Mouse (Mus musculus) heart, adult 18-20 months (tissue): ENCODE results near the gene Rhot2. TPM values are rescaled to one million over a fixed set of nuclear protein-coding genes. Genes with fewer than 3 reads are reported as not detected.

Source experiments
- DNase-seq, 2 experiments: peaks; one replicate each; pipeline ENCODE4 v3.0.0; 2021 to 2022; ENCODE audit warnings: mixed read lengths in 1 of 2
- long read RNA-seq, 2 experiments: library from polyadenylated mRNA; stranded (forward); transcript quantifications; one replicate each; pipeline ENCODE4 v2.0.0; 2021
- total RNA-seq, 2 experiments: library from RNA; stranded (reverse); gene quantifications; 2 replicates each; pipeline ENCODE4 v1.2.3; 2021

The Rhot2 gene
- 100 to 1,000 TPM; 138 to 140 TPM for total RNA-seq
- long read RNA-seq, experiment 1, transcript Rhot2-201 (19 exons, 3,189 nt) = major isoform, 14 of 32 reads
- long read RNA-seq, experiment 1, partial matches to known transcripts = 13 of 32 reads
- long read RNA-seq, experiment 1, other reads (novel, unspliced or antisense) = 5 of 32 reads
- long read RNA-seq, experiment 2, transcript Rhot2-201 (19 exons, 3,189 nt) = major isoform, 7 of 25 reads
- long read RNA-seq, experiment 2, partial matches to known transcripts = 10 of 25 reads
- long read RNA-seq, experiment 2, other reads (novel, unspliced or antisense) = 8 of 25 reads

GRCm38 (mm10) chr17:25844396-25844901, at the start of gene Rhot2:
Rhot2 (minus strand) TSS chr17:25844851.
- peak; percentile 97 to 98 for DNase-seq

- peak; percentile 71 for DNase-seq
Observed at GRCm38 (mm10) chr17:25893975-25894617, 49.4 kb upstream of the Rhot2 start.

DNA sequence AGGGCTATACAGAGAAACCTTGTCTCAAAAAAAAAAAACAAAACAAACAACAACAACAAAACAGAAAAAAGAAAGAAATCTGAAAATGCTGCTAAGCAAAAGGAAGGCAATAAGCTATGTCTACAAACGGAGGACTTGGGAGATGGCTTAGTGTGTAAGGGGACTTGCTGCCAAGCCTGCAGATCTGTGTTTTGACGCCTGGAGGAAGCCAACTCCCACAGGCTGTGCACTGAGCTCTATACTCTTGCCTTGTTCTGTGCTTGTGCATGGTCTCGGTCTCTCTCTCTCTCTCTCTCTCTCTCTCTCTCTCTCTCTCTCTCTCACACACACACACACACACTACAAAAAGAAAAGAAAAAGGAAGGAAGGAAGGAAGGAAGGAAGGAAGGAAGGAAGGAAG, 44.2 kb upstream of the Rhot2 start:
- no peak for DNase-seq

- DNase-seq = no peak
Observed at GRCm38 (mm10) chr17:25887467-25887866, 42.8 kb upstream of the Rhot2 start.

DNA sequence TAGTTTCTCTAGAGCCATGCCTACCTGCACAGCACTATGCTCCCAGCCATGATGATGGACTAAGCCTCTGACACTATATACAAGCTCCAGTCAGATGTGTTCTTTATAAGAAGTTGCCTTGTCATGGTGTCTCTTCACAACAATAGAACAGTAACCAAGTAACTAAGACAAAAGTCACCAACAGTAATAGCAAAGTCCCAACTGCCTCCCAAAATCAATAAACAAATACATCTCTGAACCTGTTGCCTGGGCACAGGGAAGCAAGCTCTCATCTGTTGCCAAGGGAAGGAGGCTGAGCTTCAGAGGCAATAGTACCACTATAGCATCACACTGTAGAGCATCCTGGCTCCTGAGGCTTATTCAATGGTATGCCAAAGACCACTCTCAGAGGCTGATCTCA, 42.2 kb upstream of the Rhot2 start:
- no peak for DNase-seq

DNA sequence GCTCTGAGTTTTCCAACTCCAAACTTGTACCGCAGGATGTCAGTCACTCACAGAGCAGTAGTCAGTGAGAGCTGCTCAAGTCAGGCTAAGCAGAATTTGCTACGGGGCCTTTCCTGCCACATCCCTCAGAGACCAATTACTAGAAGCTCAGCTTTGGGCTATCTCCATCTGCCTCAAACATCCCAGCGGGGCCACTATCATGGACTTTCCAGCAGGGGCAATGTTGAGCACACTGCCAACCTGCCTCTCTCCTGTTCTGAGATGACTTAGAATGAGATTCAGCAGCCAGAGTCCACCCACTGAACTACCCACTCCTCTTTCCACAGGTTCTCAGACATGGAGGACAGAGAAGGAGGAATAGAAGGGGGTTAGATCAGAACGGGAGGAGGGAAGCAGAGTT, 41.0 kb upstream of the Rhot2 start:
- no peak for DNase-seq

- DNase-seq = no peak
Observed at GRCm38 (mm10) chr17:25883824-25884223, 39.2 kb upstream of the Rhot2 start.

DNA sequence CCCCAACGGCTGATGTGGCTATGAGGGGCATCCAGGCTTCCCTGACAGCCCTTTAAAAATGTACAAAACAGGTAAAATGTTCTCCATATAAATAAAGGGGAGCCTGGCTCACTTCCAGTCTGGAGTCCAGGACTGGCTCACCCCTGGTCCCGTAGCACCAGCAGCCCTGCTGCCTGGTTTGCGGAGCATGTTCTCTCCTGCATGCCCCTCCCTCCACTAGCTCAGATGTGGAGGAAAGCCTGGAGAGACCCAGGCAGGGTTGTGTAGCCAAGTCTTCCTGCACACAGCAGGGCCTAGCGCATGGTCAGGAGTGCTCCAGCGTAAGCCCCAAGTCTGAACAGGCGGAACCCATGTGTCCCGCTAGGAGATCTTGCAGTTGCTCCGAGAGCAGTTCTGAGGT, 38.6 kb upstream of the Rhot2 start:
- DNase-seq = no peak

GRCm38 (mm10) chr17:25882306-25882705, 37.7 kb upstream of the Rhot2 start:
- no peak for DNase-seq

DNA sequence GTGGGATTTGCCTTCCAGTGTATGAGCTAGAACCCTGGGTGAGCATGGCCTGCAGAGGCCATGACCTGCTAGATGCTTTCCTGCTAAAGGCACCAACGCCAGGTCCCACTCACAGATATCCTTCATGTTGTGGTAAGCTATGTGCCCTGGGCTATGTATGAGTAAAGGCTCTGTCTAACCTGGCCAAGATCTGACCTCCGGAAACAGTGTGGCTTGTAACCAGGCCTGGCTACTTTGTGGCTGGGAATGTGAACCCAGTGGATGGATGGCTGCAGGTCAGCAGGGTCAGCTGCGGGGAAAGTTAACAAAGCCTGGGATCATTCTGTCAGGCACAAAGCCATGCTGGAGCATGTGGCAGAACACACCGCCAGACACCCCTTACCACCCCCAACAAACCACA, 37.0 kb upstream of the Rhot2 start:
- DNase-seq = no peak

DNA sequence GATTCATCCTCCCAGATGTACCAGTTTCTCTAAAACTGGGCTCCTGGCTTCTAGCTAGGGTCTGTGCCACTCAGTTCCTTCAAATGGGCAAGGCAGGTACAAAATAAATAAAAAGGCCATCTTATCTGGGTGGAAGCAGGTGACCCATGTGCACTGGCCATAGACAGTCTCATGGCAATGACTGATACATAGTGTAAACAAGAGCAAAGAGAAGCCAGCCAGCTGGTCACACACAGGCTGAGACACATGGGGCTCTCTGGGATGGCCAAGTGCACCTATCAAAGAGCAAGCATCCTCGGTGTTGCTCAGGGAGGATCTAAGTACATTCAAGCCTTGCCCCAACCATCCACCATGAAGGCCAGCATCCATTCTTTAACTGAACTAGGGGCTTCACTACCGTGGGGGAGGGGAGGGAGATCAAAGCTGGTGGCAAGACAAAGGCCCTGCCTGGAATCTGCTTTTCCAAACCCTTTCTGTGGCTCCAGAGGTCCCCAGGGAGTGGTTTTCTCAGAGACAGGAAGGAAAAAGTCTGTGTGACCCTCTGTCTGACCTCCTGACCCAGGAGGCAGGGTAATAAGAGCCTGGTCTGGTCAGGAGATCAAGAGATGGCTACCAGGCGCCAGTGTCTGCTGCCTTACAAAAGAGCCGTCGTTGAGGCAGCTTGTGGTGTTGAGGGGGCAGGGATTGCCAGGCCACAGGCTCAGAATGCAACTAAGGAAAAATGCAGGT, 36.4 kb upstream of the Rhot2 start:
- DNase-seq = no peak

DNA sequence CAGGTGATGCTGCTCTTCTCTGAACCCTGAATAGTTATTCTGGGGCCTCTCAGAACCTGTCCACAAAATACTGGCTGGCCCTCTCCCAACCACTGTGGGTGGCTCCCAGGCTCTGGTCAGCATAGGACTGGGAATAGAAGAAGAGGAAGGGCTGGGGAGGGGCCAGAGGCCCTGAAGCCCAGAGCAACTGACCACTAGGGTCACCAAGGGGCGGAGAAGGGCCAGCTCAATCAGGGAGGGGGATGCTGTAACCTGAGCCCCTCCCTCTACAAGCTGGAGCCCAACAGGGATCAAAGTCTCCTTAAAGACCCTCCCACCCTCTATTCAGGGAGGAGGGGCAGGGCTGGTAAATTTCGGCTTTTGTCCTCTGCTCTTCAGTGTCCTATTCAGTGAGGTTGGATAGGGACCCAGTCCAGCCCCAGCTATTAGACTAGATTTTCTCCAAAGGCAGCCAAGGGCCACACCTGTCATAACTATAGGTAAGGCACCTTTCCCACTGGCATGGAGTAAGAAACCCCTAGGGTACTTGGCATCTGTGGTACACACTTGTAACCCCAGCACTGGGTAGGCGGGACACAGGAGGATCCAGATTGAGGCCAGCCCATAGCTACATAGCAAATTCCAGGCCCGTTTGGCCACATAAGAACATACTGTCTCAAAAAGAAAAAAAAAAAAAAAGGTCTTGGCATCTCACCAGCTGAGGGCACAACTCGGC, 35.7 kb upstream of the Rhot2 start, which contains the start of gene Wfikkn1:
Gene Wfikkn1 (minus strand): TSS at position 663 of the 715 bp plus-strand sequence.
- no peak for DNase-seq

GRCm38 (mm10) chr17:25879750-25880149, 35.1 kb upstream of the Rhot2 start:
- DNase-seq = no peak

DNA sequence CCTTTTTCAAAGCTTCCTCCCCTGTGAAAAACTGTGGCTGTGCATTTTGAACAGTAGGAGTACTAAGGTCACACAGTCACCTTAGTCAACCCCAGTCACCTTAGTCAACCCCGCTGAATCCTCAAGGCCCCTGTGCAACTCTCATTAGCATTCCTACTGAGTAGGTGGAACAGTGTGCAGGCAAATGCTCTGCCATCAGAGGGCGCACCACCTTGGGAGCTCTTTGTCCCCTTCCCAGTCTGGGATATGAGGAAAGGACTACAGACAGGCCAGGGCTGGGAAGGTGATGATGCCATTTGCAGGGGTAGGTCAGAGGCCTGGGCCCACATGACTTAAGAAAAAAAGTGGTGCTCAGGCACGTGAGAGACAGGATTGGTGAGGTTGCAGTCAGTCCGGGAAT, 34.6 kb upstream of the Rhot2 start:
- no peak for DNase-seq

DNA sequence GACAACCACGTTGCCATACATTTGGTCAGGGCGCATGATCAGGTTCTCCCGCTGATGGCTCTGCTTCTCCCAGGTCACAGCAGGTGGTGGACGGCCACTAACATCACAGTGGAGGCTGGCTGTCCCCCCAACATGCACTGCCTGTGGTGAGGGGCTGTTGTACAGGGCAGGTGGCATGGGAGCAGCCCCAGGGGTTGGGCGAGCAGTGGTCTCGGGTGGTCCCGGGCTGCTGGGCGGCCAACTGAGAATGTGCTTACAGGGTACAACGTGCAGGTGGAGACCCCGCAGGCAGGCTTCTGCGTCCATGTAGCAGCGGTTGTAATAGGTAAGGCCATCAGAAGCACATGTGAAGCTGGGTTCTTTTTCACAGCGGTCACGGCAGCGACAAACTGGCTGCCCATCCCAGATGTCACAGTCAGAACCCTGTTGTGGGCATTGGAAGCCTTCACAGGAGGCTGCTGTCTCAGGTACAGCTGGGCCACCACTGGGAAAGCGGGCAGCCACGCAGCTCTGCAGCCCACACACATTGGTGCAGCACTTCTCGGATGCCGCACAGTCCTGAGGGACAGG, 34.0 kb upstream of the Rhot2 start:
- DNase-seq = no peak

GRCm38 (mm10) chr17:25877741-25878610, 33.3 kb upstream of the Rhot2 start:
- no peak for DNase-seq

GRCm38 (mm10) chr17:25877025-25877424, 32.4 kb upstream of the Rhot2 start:
- DNase-seq = no peak

DNA sequence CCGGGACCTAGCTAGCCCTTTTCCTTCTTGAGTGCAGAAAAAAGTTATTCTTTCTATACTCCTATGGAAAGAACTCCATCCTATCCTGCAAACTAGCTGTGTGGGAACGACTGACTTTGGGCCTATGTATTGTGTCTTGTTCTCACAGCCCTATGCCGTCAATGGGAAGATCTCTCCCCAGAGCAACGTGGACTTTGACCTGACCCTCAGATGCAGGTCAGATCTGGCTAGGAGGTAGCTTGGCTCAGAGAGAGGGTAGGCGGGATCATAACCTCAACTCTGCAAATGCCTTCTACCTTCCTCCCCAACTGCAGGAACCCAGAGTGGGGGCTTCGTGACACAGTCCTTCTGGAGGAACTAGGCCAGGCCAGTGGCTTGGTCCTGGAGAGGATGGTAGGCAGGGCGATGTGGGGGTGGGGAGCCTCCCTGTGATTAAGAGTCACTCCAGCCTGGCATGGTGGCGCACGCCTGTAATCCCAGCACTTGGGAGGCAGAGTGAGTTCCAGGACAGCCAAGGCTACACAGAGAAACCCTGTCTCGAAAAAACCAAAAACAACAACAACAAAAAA, 31.8 kb upstream of the Rhot2 start:
- DNase-seq = no peak

DNA sequence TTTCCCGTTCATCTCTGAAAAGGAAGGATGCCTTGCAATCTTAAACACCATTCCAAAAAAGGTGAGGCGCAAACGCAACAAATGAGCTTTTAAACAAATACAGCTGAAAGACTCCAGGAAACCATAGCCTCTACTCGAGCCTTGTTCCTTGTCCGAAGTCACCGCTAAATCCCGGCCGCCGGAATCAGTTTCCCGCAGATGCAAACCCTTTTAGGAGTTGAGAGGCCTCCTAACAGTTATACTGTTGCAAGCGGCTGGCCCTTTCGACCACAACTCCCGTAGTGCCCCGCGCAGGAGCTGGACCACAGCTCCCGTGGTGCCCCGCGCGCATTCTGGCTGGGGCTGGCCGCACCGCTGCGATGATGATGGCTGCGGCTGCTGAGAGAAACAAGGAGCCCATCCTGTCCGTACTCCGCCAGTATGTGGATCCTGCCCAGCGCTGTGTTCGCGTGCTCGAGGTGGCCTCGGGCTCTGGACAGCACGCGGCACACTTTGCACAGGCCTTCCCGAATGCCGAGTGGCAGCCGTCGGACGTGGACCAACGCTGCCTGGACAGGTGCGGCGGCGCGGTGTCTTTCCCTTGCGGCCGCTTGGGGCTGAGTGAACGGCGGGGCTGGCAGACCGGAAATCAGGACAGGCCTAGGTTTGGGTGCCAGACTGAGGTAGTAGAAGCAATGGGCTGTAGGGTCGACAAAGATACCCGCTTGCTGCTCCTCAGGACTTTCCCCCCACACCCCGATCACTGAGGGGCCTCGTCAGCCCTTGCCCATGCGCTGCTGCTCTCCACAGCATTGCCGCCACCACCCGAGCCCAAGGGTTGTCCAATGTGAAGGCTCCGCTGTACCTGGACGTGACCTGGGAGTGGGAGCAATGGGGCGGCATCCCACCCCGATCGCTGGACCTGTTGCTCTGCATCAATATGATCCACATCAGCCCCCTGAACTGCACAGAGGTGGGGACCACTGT, 30.8 kb upstream of the Rhot2 start:
- DNase-seq = peak; percentile 89 to 93
